ENCODE assay signal across 13 mouse cellular contexts in the genomic region with DNA sequence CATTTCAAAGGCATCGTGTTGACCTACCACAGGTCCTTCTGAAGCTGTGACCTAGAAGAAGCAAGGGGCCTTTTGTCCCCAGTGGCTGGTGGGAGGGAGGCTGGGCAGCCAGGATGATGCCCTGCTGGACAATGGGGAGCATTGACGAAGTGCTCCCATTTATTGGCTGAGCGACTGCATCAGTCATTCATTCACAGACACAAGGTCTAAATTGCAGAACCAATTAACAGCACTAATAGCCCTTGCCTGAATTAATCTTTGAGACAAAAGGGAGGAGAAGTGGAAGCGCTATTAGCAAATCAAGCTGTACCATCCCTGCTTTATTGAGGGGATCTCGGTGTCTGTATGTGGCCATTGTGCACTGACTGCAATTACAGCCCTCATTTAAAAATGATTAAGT. TPM values are rescaled to one million over a fixed set of nuclear protein-coding genes. Genes with fewer than 3 reads are reported as not detected.
A peak's percentile ranks its signal among the peaks of the same experiment; 100 is the strongest.
DNase-seq lines count a peak whose midpoint lies in the region; ATAC-seq lines count a peak whose summit lies in the region.
"Had no signal": no experiment of that assay in that cellular context is flagged by ENCODE, and none has a peak within 500 bp of the region (broad histone marks: within the 10 kb centered on the region; RNA-seq: fewer than 3 reads in every experiment).

No protein-coding gene starts in this region.

- ATAC-seq in frontal cortex, adult (ENCODE audit: low TSS enrichment): peak; percentile 77

- no peak for DNase-seq in frontal cortex, postnatal 25 days (ENCODE audit: low spot score in 2 of 2)
- peak; percentile 53 to 68 for DNase-seq in right cerebral cortex, postnatal 10 days (ENCODE audit: low spot score in 2 of 2)
- DNase-seq in right cerebral cortex, postnatal 25 days: no peak
- peak; percentile 19 to 41 for DNase-seq in layer of hippocampus, postnatal 10 days (ENCODE audit: low spot score in 2 of 2)
- DNase-seq in right cerebral cortex, postnatal 36 days (ENCODE audit: low spot score in 2 of 2): peak; percentile 8 to 27
- DNase-seq in gastrocnemius, postnatal 25 days: no peak
- DNase-seq in gastrocnemius, postnatal 10 days: no peak
- DNase-seq: kidney, adult 2 months; spleen, adult 18-20 months; thymus, adult 2 months had no signal

RNA-seq across cellular contexts. Expression of a gene that starts 27.5 kb away (rescaled TPM):
- not detected for total RNA-seq in layer of hippocampus, postnatal 10 days (2021)
- not detected for total RNA-seq in gastrocnemius, postnatal 25 days (2021)
- total RNA-seq in gastrocnemius, postnatal 10 days (2021): not detected
- total RNA-seq: common myeloid progenitor, adult 5-6 weeks; monocyte, adult 5-6 weeks had no signal

Comparison
In these comparisons a context has a peak if more than half of its experiments do, and no peak if none do; other contexts are left out.
1. DNase-seq: peak in right cerebral cortex, postnatal 10 days (2 of 2), layer of hippocampus, postnatal 10 days (2 of 2) and right cerebral cortex, postnatal 36 days (2 of 2); none in frontal cortex, postnatal 25 days (0 of 2), right cerebral cortex, postnatal 25 days (single experiment), gastrocnemius, postnatal 25 days (single experiment) and gastrocnemius, postnatal 10 days (single experiment).